8 mouse cellular contexts compared by ENCODE assay signal in genomic region chr9:75437653-75438385, GRCm38 (mm10). TPM values are rescaled to one million over a fixed set of nuclear protein-coding genes. Genes with fewer than 3 reads are reported as not detected.
A peak's percentile ranks its signal among the peaks of the same experiment; 100 is the strongest.
DNase-seq lines count a peak whose midpoint lies in the region; ATAC-seq and TF ChIP-seq lines count a peak whose summit lies in the region.

No protein-coding gene starts in this region.

- DNase-seq in CD4-positive, CD25-positive, alpha-beta regulatory T cell, adult 2 months (ENCODE audit: low read depth, low spot score), result peak; percentile 85
- DNase-seq in layer of hippocampus, adult 2 months (ENCODE audit: low spot score in 2 of 2), result no peak
- DNase-seq in layer of hippocampus, adult 9-11 months, result no peak
- peak; percentile 16 for DNase-seq in adrenal gland, postnatal 25 days
- peak; percentile 49 for DNase-seq in lung, postnatal 0 days (ENCODE audit: low spot score)
- DNase-seq in thymus, postnatal 25 days, result peak; percentile 75

- H3K4me2 ChIP-seq in lung, postnatal 0 days (replicated peaks; ENCODE audit: low read depth, low read length), result no peak overlapping the region
- H3K4me2 ChIP-seq in heart, embryonic 12.5 days, result no peak overlapping the region

- no peak overlapping the region for H3K4me3 ChIP-seq in layer of hippocampus, adult 2 months
- no peak overlapping the region for H3K4me3 ChIP-seq in lung, postnatal 0 days (ENCODE audit: low read depth, low read length)
- no peak overlapping the region for H3K4me3 ChIP-seq in heart, embryonic 12.5 days

- peaks cover 8% of the 10 kb centered on the region; the same call in 1 of the 2 replicates for H3K4me1 ChIP-seq in lung, postnatal 0 days (ENCODE audit: insufficient read depth, low read depth, low read length)
- peaks cover 14% of the 10 kb centered on the region for H3K4me1 ChIP-seq in heart, embryonic 12.5 days (replicated peaks)

- no peaks in the 10 kb centered on the region for H3K9me3 ChIP-seq in lung, postnatal 0 days (ENCODE audit: low read length)
- no peaks in the 10 kb centered on the region for H3K9me3 ChIP-seq in heart, embryonic 12.5 days (replicated peaks)

- TF ChIP-seq CTCF in layer of hippocampus, adult 2 months (conservative IDR thresholded peaks at IDR 0.05), result peak; percentile 60
- peak; percentile 67 for TF ChIP-seq CTCF in lung, postnatal 0 days (IDR thresholded peaks at IDR 0.05)

- no peak overlapping the region for H3K27ac ChIP-seq in layer of hippocampus, adult 2 months
- H3K27ac ChIP-seq in lung, postnatal 0 days (ENCODE audit: low read length), result no peak overlapping the region
- no peak overlapping the region for H3K27ac ChIP-seq in heart, embryonic 12.5 days (ENCODE audit: poor library complexity, severe bottlenecking)

- WGBS in lung, postnatal 0 days, result 28% methylated on average over 6 of the region's 6 CpGs
- 49% methylated on average over 6 of the region's 6 CpGs for WGBS in heart, embryonic 12.5 days

- TF ChIP-seq EP300 in lung, postnatal 0 days (IDR thresholded peaks at IDR 0.05), result no peak

- no peak for ATAC-seq in CD4-positive, CD25-positive, alpha-beta regulatory T cell, adult 4 months
- ATAC-seq in lung, postnatal 0 days, result no peak
- ATAC-seq in heart, embryonic 12.5 days (ENCODE audit: insufficient number of reproducible peaks, low FRiP score), result no peak

- no peaks in the 10 kb centered on the region for H3K36me3 ChIP-seq in lung, postnatal 0 days (ENCODE audit: insufficient read depth, low read length)
- no peaks in the 10 kb centered on the region for H3K36me3 ChIP-seq in heart, embryonic 12.5 days

- no peaks in the 10 kb centered on the region for H3K27me3 ChIP-seq in lung, postnatal 0 days (replicated peaks; ENCODE audit: insufficient read depth, low read length)
- no peaks in the 10 kb centered on the region for H3K27me3 ChIP-seq in heart, embryonic 12.5 days (replicated peaks)

- no peak overlapping the region for H3K9ac ChIP-seq in lung, postnatal 0 days (replicated peaks; ENCODE audit: low read depth)
- H3K9ac ChIP-seq in heart, embryonic 12.5 days, result no peak overlapping the region

RNA-seq across cellular contexts. Expression of gene Leo1, which starts 3.5 kb away (rescaled TPM):
- 10 to 100 TPM; 31.7 to 40.8 TPM for polyA plus RNA-seq in CD4-positive, CD25-positive, alpha-beta regulatory T cell, adult 4 months (2017; shearing (Covaris generic))
- total RNA-seq in layer of hippocampus, adult 2 months (2021), result 10 to 100 TPM; 24.1 to 24.3 TPM
- total RNA-seq in adrenal gland, postnatal 25 days (2021), result 19.3 and 26.5 TPM in 2 replicates
- polyA plus RNA-seq in lung, postnatal 0 days (2015; fragmentation: Nextera tagmentation; extraction: Ambion mirVana), result 17.0 and 19.3 TPM in 2 replicates
- 33.8 and 37.0 TPM in 2 replicates for polyA plus RNA-seq in heart, embryonic 12.5 days (2016; fragmentation: Nextera tagmentation; extraction: Ambion mirVana)

RNA-seq across cellular contexts. Expression of gene Mapk6, which starts 28.0 kb away (rescaled TPM):
- polyA plus RNA-seq in CD4-positive, CD25-positive, alpha-beta regulatory T cell, adult 4 months (2017; shearing (Covaris generic)), result 10 to 100 TPM; 31.1 to 45.6 TPM
- total RNA-seq in layer of hippocampus, adult 2 months (2021), result 10 to 100 TPM; 23.5 to 24.8 TPM
- 35.2 and 35.8 TPM in 2 replicates for total RNA-seq in adrenal gland, postnatal 25 days (2021)
- polyA plus RNA-seq in lung, postnatal 0 days (2015; fragmentation: Nextera tagmentation; extraction: Ambion mirVana), result 28.0 and 30.5 TPM in 2 replicates
- polyA plus RNA-seq in heart, embryonic 12.5 days (2016; fragmentation: Nextera tagmentation; extraction: Ambion mirVana), result 66.9 and 68.4 TPM in 2 replicates

Comparison
In these comparisons a context has a peak if more than half of its experiments do, and no peak if none do; other contexts are left out.
1. DNase-seq: peak in CD4-positive, CD25-positive, alpha-beta regulatory T cell, adult 2 months (single experiment), adrenal gland, postnatal 25 days (single experiment), lung, postnatal 0 days (single experiment) and thymus, postnatal 25 days (single experiment); none in layer of hippocampus, adult 2 months (0 of 2) and layer of hippocampus, adult 9-11 months (single experiment).